Mouse (Mus musculus) intestine, postnatal 0 days (tissue): ENCODE measurements around the gene Fam222a. TPM values are rescaled to one million over a fixed set of nuclear protein-coding genes. Genes with fewer than 3 reads are reported as not detected.

ENCODE experiments used
- ATAC-seq: fragments of 200-750 bp; cut with Nextera tagmentation; 2 replicates; pipeline ENCODE4 v1.8.0; 2017; ENCODE audit warnings: mild to moderate bottlenecking, moderate TSS enrichment, moderate library complexity
- H3K27ac ChIP-seq: fragments of 300-500 bp; sonication (generic); 2 replicates; pipeline ENCODE4 v1.5.1; 2014; ENCODE audit warnings: mild to moderate bottlenecking, low read depth, low read length, moderate library complexity
- H3K27me3 ChIP-seq: fragments of 300-500 bp; sonication (generic); replicated peaks from 2 replicates; pipeline ENCODE4 v1.6.1; 2014; ENCODE audit warnings: low read length, mixed read lengths; ENCODE audit not compliant: control insufficient read depth, insufficient read depth
- H3K36me3 ChIP-seq: fragments of 300-500 bp; sonication (generic); 2 replicates; pipeline ENCODE4 v1.6.1; 2014; ENCODE audit warnings: mild to moderate bottlenecking, moderate library complexity; ENCODE audit not compliant: control insufficient read depth, insufficient read depth
- H3K4me1 ChIP-seq: fragments of 300-500 bp; sonication (generic); replicated peaks from 2 replicates; pipeline ENCODE4 v1.6.1; 2014; ENCODE audit warnings: antibody characterized with exemption, low read length, mixed read lengths; ENCODE audit not compliant: control insufficient read depth, insufficient read depth
- H3K4me2 ChIP-seq: fragments of 300-500 bp; sonication (generic); replicated peaks from 2 replicates; pipeline ENCODE4 v1.6.1; 2014; ENCODE audit warnings: low read depth, mild to moderate bottlenecking, moderate library complexity
- H3K4me3 ChIP-seq: fragments of 300-500 bp; sonication (generic); 2 replicates; pipeline ENCODE4 v1.5.1; 2014; ENCODE audit warnings: low read depth, low read length
- H3K9ac ChIP-seq: fragments of 300-500 bp; sonication (generic); 2 replicates; pipeline ENCODE4 v1.6.1; 2014; ENCODE audit warnings: mild to moderate bottlenecking, low read depth, low read length
- H3K9me3 ChIP-seq: fragments of 300-500 bp; sonication (generic); 2 replicates; pipeline ENCODE4 v1.6.1; 2016; ENCODE audit warnings: mixed run types; ENCODE audit not compliant: control insufficient read depth
- CTCF ChIP-seq: sonication (generic); IDR thresholded peaks from 2 replicates; pipeline ENCODE4 v1.5.1; 2016; ENCODE audit warnings: low read depth, mild to moderate bottlenecking, control low read depth, antibody characterized with exemption, moderate library complexity
- WGBS: fragments of 180-500 bp; shearing (Covaris S2); extraction: QIAGEN DNeasy Blood & Tissue Kit; methylation state at CpG from one replicate; pipeline ENCODE4 v1.1.7; 2014; 5-methylcytosine and 5-hydroxymethylcytosine counted together
- polyA plus RNA-seq: library from polyadenylated mRNA; unstranded; fragments of >200 nt; fragmentation: Nextera tagmentation; extraction: Ambion mirVana; gene quantifications from 2 replicates; pipeline ENCODE4 v1.2.1, GENCODE M21; 2015

Fam222a gene
- polyA plus RNA-seq, 1 experiment from 2014 or later: 2.3 TPM

DNA sequence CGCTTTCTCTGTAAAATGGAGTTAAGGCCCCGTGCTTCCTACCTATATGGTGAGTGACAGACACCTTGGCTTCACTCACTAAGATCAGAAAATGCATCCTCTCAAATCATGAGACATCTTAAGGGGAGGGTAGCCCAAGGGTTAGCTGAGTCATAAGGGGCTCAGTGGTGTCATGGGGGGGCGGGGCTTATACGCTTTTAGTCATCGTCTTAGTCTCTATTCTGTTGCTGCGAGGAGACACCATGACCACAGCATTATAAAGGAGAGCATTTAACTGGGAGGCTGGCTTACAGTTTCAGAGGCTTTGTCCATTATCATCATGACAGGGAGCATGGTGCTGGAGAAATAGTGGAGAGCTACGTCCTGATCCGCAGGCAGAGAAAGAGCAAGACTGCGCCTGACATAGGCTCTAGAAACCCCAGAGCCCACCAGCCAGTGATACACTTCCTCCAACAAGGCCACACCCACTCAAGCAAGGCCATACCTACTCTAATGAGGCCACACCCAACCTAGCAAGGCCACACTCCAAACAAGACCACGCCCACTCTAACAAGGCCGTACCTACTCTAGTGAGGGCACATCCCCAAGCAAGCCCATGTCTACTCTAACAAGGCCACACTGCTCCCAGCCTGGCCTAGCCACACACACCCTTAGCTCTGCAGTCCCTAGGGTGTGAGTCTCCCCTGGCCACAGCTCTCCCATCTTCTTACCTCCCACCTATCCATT is 48.7 kb downstream of the Fam222a start:
- Histone ChIP-seq H3K36me3 (peaks cover 14% of the 10 kb centered on the region; the same call in 1 of the 2 replicates), H3K9me3 (no peaks in the 10 kb centered on the region), H3K4me2 (no peak overlapping the region), H3K27ac (no peak overlapping the region), H3K9ac (no peak overlapping the region), H3K27me3 (no peaks in the 10 kb centered on the region), H3K4me1 (no peaks in the 10 kb centered on the region), H3K4me3 (no peak overlapping the region)
- WGBS: 68% methylated on average over 11 of the region's 11 CpGs
- TF ChIP-seq CTCF: no peak
- peak; percentile 48; the same call in 1 of the 2 replicates for ATAC-seq

DNA sequence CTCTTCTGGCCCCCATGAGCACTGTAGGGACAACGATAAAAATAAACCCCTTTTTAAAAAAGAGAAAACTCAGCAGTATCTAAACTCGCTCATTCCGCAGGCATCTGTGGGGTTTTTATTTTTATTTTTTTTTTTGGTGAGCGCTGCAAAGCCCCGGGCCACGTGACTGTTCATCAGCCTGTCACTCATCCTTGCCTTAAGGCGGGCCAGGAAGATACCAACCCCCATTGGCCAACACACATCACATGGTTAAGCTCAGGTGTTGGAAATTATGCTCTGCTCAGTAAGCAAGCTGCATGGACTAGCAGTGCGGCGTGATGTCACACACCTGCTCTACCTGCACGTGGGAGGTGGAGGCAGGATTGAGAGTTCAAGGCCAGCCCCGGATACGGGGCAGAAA is 50.0 kb downstream of the Fam222a start:
- 73% methylated on average over 12 of the region's 12 CpGs for WGBS
- Histone ChIP-seq H3K4me3 (no peak overlapping the region), H3K36me3 (peaks cover 3% of the 10 kb centered on the region; the same call in 1 of the 2 replicates), H3K27ac (no peak overlapping the region), H3K9ac (no peak overlapping the region), H3K27me3 (no peaks in the 10 kb centered on the region), H3K4me2 (no peak overlapping the region), H3K4me1 (no peaks in the 10 kb centered on the region), H3K9me3 (no peaks in the 10 kb centered on the region)
- ATAC-seq: no peak
- TF ChIP-seq CTCF: no peak

DNA sequence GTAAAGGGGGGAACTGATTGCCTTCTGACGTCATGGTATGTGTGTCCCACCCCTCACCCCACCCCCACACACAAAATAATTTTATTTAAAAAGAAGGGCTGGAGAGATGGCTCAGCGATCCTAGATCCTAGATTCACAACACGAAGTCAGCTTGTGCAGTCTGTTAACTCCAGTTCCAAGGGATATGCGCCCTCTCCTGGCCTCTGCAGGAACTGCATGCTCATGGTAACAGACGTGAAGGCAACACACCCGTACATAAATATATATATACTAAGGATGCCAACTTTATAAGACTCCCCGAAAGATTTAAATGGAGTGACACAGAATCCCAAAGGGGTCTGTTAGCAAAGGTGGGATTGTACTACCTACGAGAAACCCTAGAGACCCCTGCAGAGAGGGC is 51.0 kb downstream of the Fam222a start:
- Histone ChIP-seq H3K9me3 (no peaks in the 10 kb centered on the region), H3K9ac (no peak overlapping the region), H3K4me3 (no peak overlapping the region), H3K36me3 (peaks cover under 1% of the 10 kb centered on the region; the same call in 1 of the 2 replicates), H3K4me2 (no peak overlapping the region), H3K27me3 (no peaks in the 10 kb centered on the region), H3K27ac (no peak overlapping the region), H3K4me1 (no peaks in the 10 kb centered on the region)
- peak; percentile 89 for TF ChIP-seq CTCF
- WGBS: 22% methylated on average over 8 of the region's 8 CpGs
- no peak for ATAC-seq

DNA sequence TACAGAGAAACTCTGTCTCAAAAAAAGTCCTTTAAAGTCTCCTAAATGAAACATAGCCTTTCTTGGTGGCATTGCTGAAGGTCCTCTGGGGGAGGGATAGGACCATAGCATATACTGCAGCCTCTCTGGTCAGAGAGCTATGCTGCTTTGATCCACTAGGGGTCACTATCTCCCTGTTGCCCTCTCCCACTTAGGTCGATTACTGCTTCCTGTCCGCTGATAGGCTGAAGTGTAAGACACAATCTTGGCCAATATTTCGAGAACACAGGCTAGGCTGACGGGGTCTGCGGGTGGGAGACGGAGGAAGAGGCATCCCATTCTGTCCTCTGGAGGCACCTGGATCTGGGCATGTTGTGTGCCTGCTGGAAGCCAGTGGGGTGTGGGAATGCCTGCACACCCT is 52.5 kb downstream of the Fam222a start:
- H3K9me3 ChIP-seq: no peaks in the 10 kb centered on the region
- H3K9ac ChIP-seq: no peak overlapping the region
- no peak overlapping the region for H3K4me2 ChIP-seq
- H3K4me1 ChIP-seq: no peaks in the 10 kb centered on the region
- no peak overlapping the region for H3K4me3 ChIP-seq
- WGBS: 43% methylated on average over 6 of the region's 6 CpGs
- H3K27me3 ChIP-seq: no peaks in the 10 kb centered on the region
- no peak for ATAC-seq
- peak; percentile 80 for TF ChIP-seq CTCF
- no peak overlapping the region for H3K27ac ChIP-seq
- H3K36me3 ChIP-seq: no peaks in the 10 kb centered on the region

- Histone ChIP-seq H3K9me3 (no peaks in the 10 kb centered on the region), H3K36me3 (no peaks in the 10 kb centered on the region), H3K4me2 (no peak overlapping the region), H3K9ac (no peak overlapping the region), H3K4me1 (no peaks in the 10 kb centered on the region), H3K4me3 (no peak overlapping the region), H3K27me3 (no peaks in the 10 kb centered on the region), H3K27ac (no peak overlapping the region)
- no peak for ATAC-seq
- TF ChIP-seq CTCF: peak; percentile 78
- WGBS: 18% methylated on average over 3 of the region's 3 CpGs
Observed at GRCm38 (mm10) chr5:114625590-114625989, 57.8 kb downstream of the Fam222a start.

DNA sequence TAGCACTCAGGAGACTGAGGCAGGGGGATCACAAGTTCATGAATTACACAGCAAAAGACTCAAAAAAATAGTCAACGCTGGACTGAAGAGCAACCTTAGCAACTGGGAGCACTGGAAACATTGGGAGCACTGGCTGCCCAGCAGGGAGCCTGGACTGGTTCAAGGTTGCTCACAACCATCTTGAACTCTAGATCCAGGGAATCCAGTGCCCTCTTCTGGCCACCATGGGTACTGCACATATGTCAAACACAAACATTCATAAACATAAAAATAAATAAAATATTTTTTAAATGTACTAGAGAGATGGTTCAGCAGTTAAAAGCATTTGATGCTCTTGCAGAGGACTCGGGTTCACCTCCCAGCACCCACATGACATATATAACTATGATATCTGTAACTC is 63.5 kb downstream of the Fam222a start:
- no peaks in the 10 kb centered on the region for H3K9me3 ChIP-seq
- H3K36me3 ChIP-seq: no peaks in the 10 kb centered on the region
- H3K4me2 ChIP-seq: no peak overlapping the region
- H3K9ac ChIP-seq: no peak overlapping the region
- no peak overlapping the region for H3K4me3 ChIP-seq
- TF ChIP-seq CTCF: peak; percentile 68
- WGBS: 57% methylated on average over 2 of the region's 2 CpGs
- ATAC-seq: no peak
- no peaks in the 10 kb centered on the region for H3K27me3 ChIP-seq
- no peak overlapping the region for H3K27ac ChIP-seq
- H3K4me1 ChIP-seq: no peaks in the 10 kb centered on the region
